Mouse (Mus musculus) midbrain, postnatal 0 days (tissue): Measurements from ENCODE around the gene Macrod1. TPM values are rescaled to one million over a fixed set of nuclear protein-coding genes. Genes with fewer than 3 reads are reported as not detected.

Experiments
- ATAC-seq: fragments of 200-750 bp; cut with Nextera tagmentation; 2 replicates; pipeline ENCODE4 v1.8.0; 2017; ENCODE audit warnings: moderate number of reproducible peaks, mild to moderate bottlenecking, moderate TSS enrichment, moderate library complexity; ENCODE audit not compliant: low FRiP score
- DNase-seq: peaks from one replicate; pipeline ENCODE4 v3.0.0-alpha.2; 2015; ENCODE audit warnings: low spot score
- H3K27ac ChIP-seq: fragments of 300-500 bp; sonication (generic); 2 replicates; pipeline ENCODE4 v1.5.1; 2014; ENCODE audit warnings: low read depth, mild to moderate bottlenecking, low read length, mixed read lengths
- H3K27me3 ChIP-seq: fragments of 300-500 bp; sonication (generic); 2 replicates; pipeline ENCODE4 v1.6.1; 2014; ENCODE audit warnings: low read length, control low read depth, mixed read lengths; ENCODE audit not compliant: insufficient read depth
- H3K36me3 ChIP-seq: fragments of 300-500 bp; sonication (generic); 2 replicates; pipeline ENCODE4 v1.6.1; 2014; ENCODE audit warnings: low read length, control low read depth, mixed read lengths; ENCODE audit not compliant: insufficient read depth
- H3K4me1 ChIP-seq: fragments of 300-500 bp; sonication (generic); 2 replicates; pipeline ENCODE4 v1.6.1; 2014; ENCODE audit warnings: mild to moderate bottlenecking, control low read depth, antibody characterized with exemption, low read length, mixed read lengths; ENCODE audit not compliant: insufficient read depth
- H3K4me2 ChIP-seq: fragments of 300-500 bp; sonication (generic); 2 replicates; pipeline ENCODE4 v1.6.1; 2014; ENCODE audit warnings: low read depth, mild to moderate bottlenecking, low read length, mixed read lengths; ENCODE audit not compliant: poor library complexity, severe bottlenecking
- H3K4me3 ChIP-seq: fragments of 300-500 bp; sonication (generic); 2 replicates; pipeline ENCODE4 v1.5.1; 2014; ENCODE audit warnings: low read depth, mild to moderate bottlenecking, low read length, moderate library complexity
- H3K9ac ChIP-seq: fragments of 300-500 bp; sonication (generic); replicated peaks from 2 replicates; pipeline ENCODE4 v1.6.1; 2014; ENCODE audit warnings: mild to moderate bottlenecking, low read length, moderate library complexity, mixed read lengths; ENCODE audit not compliant: poor library complexity, severe bottlenecking
- H3K9me3 ChIP-seq: fragments of 300-500 bp; sonication (generic); 2 replicates; pipeline ENCODE4 v1.6.1; 2016; ENCODE audit warnings: low read length, control low read depth
- CTCF ChIP-seq: IDR thresholded peaks from 2 replicates; pipeline ENCODE4 v1.5.1; 2016; ENCODE audit warnings: antibody characterized with exemption, mild to moderate bottlenecking
- WGBS: fragments of 180-500 bp; shearing (Covaris S2); extraction: QIAGEN DNeasy Blood & Tissue Kit; methylation state at CpG from one replicate; pipeline ENCODE4 v1.1.7; 2014; 5-methylcytosine and 5-hydroxymethylcytosine counted together
- polyA plus RNA-seq: library from polyadenylated mRNA; unstranded; fragments of >200 nt; fragmentation: Nextera tagmentation; extraction: Ambion mirVana; gene quantifications from 2 replicates; pipeline ENCODE4 v1.2.1, GENCODE M21; 2015
- total RNA-seq: library from RNA; depleted of rRNA; stranded (reverse); fragments of >200 nt; gene quantifications from 2 replicates; pipeline ENCODE4 v1.2.3, GENCODE M21; 2014

Gene Macrod1
- total and polyA plus RNA-seq, 2 experiments from 2014 or later: 1.4 to 6.2 TPM

DNA sequence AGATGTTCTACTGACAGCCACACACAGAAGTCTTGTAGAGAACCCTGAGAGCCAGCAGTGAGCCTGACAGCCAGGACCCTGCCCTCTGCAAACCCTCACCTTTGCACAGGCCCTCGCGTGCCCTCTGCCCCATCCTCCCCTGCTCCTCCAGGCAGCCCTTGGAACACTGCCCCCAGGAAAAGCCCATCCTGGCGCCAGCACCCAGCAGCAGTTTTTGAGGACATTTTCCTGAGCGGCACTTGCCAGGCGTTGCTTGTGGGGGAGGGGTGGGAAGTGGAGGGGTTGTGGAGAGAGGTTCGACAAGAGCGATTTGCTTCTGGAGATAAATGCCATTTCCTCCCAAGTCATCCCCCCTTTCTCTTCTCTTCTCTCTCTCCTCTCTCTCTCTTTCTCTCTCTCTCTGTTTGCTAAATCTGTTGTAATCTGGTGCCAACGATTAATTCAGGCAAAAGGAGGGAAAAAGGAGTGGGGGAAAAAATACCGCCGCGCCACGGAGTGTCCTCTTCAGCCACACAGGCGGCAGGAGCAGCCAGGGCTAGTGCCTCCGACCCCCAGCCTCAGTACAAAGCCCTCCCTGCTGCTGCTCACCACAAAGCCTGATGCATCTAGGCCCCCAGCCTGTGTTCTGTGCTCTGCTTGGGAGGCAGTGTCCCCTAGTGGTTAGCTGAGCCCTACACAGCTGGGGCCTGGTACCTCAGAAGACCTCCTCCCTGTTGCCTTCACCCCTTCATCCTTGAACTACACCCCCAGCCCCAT is 103.7 kb downstream of the Macrod1 start:
- no peaks in the 10 kb centered on the region for H3K9me3 ChIP-seq
- H3K4me2 ChIP-seq: peak overlapping the region; percentile 29; the same call in 1 of the 2 replicates
- peak overlapping the region; percentile 39; the same call in 1 of the 2 replicates for H3K9ac ChIP-seq
- DNase-seq (peak; percentile 76), ATAC-seq (peak; percentile 73)
- H3K36me3 ChIP-seq: no peaks in the 10 kb centered on the region
- TF ChIP-seq CTCF: peak; percentile 90
- H3K27ac ChIP-seq: no peak overlapping the region
- 7% methylated on average over 14 of the region's 14 CpGs for WGBS
- H3K27me3 ChIP-seq: no peaks in the 10 kb centered on the region
- H3K4me1 ChIP-seq: peaks cover 14% of the 10 kb centered on the region; the same call in 1 of the 2 replicates
- no peak overlapping the region for H3K4me3 ChIP-seq

DNA sequence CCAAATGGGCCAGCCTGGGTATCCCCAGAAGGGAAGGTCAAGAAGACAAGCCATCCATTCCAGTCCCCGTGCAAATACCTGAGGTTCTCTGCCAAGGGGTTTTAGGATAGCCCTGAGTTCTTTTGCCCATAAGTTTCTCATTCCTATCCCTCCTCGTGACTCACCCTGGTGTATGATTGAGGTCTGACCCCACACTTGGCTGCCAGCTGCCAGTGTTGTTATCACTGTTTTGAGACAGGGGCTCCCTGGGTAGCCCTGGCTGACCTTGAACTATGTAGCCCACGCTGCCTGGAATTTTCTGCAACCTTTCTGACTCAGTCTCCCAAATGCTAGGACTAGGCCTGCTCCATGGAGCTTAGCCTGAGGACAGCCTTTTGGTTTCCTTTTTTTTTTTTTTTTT is 104.5 kb downstream of the Macrod1 start:
- H3K36me3 ChIP-seq: no peaks in the 10 kb centered on the region
- DNase-seq (no peak), ATAC-seq (no peak)
- no peak overlapping the region for H3K9ac ChIP-seq
- no peak overlapping the region for H3K4me3 ChIP-seq
- 84% methylated on average over 3 of the region's 3 CpGs for WGBS
- peaks cover 14% of the 10 kb centered on the region; the same call in 1 of the 2 replicates for H3K4me1 ChIP-seq
- no peaks in the 10 kb centered on the region for H3K9me3 ChIP-seq
- TF ChIP-seq CTCF: no peak
- no peak overlapping the region for H3K27ac ChIP-seq
- H3K4me2 ChIP-seq: no peak overlapping the region
- no peaks in the 10 kb centered on the region for H3K27me3 ChIP-seq

DNA sequence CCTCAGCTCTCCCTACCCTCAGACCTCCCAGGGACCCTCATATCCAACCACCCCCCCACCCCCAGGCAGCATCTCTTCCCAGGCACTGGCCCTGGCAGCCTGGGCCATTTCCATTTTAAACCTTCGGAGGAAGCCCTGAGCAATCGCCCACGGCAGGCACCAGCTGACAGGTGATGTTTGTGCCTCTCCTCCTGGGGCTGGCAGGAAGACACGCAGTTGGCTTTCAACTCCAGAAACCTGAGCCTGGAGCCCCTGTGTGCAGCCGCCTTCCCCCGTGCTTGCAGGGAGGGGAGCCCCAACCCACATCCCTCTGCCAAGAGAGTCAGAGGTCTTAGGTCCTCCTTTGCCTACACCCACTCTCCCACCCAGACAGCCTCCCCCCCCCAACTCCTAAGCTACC is 107.6 kb downstream of the Macrod1 start:
- 3% methylated on average over 6 of the region's 6 CpGs for WGBS
- DNase-seq: no peak
- no peak for ATAC-seq
- peak overlapping the region; percentile 82 for H3K4me3 ChIP-seq
- no peaks in the 10 kb centered on the region for H3K36me3 ChIP-seq
- H3K4me1 ChIP-seq: peaks cover 5% of the 10 kb centered on the region; the same call in 1 of the 2 replicates
- H3K9me3 ChIP-seq: no peaks in the 10 kb centered on the region
- peak overlapping the region; percentile 88 for H3K4me2 ChIP-seq
- TF ChIP-seq CTCF: no peak
- H3K27me3 ChIP-seq: no peaks in the 10 kb centered on the region
- no peak overlapping the region for H3K27ac ChIP-seq
- peak overlapping the region; percentile 79; the same call in 1 of the 2 replicates for H3K9ac ChIP-seq

DNA sequence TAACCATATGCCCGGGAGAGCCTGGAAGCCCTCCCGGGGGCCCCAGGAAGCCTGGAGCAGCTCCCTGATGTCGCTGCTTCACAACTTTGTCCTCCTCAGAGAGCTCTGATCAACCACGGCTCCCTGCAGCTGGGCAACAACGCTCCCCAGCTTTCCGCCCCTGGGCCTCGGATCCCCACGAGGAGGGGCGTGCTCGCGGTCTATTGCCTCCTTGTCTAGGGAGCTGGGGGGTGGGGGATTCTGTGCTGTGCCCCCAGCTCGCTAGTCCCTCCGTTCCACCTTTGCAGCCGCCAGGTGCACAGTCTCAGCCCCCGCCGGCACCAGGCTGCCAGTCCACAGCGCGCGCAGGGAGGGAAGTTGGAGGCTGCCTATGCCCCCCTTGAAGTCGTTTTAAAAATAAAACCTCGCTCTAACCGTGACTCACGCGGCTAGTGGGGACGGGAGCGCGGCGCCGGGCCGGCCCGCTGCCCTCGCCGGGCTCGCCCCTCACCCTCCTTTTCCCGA is 108.3 kb downstream of the Macrod1 start:
- peak overlapping the region; percentile 88 for H3K4me2 ChIP-seq
- H3K27ac ChIP-seq: peak overlapping the region; percentile 8; the same call in 1 of the 2 replicates
- H3K9me3 ChIP-seq: no peaks in the 10 kb centered on the region
- no peaks in the 10 kb centered on the region for H3K36me3 ChIP-seq
- peak overlapping the region; percentile 82 for H3K4me3 ChIP-seq
- H3K27me3 ChIP-seq: no peaks in the 10 kb centered on the region
- ATAC-seq (no peak), DNase-seq (no peak)
- H3K9ac ChIP-seq: peak overlapping the region; percentile 79
- under 1% methylated on average over 31 of the region's 35 CpGs for WGBS
- H3K4me1 ChIP-seq: peaks cover 5% of the 10 kb centered on the region; the same call in 1 of the 2 replicates
- no peak for TF ChIP-seq CTCF

DNA sequence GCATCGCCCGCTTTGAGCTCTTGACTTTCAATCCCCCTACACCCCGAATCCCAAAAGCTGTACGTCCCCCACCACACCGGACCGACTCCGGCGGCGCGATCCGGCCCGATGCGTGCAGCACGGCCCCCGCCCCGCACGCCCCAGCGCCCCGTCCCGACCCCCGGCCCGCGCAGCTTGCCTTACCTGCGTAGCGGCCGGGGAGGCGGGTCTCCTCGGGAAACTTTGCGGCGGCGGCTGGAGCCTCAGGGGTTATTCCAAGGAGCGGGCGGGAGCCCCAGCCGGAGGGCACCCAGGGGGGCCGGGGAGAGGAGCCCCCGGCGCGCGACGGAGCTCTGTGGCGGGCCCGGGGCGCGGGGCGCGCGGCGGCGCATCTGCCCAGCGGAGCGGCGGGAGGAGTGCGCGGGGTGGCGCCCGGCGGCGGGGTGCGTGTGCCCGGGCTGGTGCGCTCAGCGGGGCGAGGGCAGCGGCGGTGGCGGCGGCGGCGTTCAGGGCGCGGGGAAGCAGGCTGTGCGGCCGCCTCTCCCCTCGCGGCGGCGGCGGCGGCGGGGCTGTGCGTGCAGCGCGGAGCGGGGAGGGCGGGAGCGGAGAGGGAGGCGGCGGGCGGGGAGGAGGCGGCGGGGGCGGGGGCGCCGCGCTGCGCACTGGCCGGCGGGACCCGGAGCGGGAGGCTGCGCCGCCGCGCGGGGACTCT is 109.0 kb downstream of the Macrod1 start:
- under 1% methylated on average over 19 of the region's 105 CpGs for WGBS
- peak overlapping the region; percentile 82 for H3K4me3 ChIP-seq
- no peak for TF ChIP-seq CTCF
- DNase-seq (peak; percentile 58), ATAC-seq (peak; percentile 47)
- peaks cover 3% of the 10 kb centered on the region; the same call in 1 of the 2 replicates for H3K4me1 ChIP-seq
- H3K27me3 ChIP-seq: no peaks in the 10 kb centered on the region
- H3K27ac ChIP-seq: peak overlapping the region; percentile 55
- H3K9me3 ChIP-seq: no peaks in the 10 kb centered on the region
- peak overlapping the region; percentile 79 for H3K9ac ChIP-seq
- H3K4me2 ChIP-seq: peak overlapping the region; percentile 88
- no peaks in the 10 kb centered on the region for H3K36me3 ChIP-seq
